Mouse (Mus musculus): Measurements from ENCODE around the gene Gm3629.
"Not testable (repeated sequence)": the region's sequence is repeated elsewhere in the genome, so short reads cannot be mapped to it uniquely, and the experiment has no call there.

- not testable (repeated sequence) for TF ChIP-seq POLR2A (IDR thresholded peaks at IDR 0.05; ENCODE audit: control insufficient read depth, extremely low read depth, insufficient read depth, low read length, poor library complexity); CTCF (IDR thresholded peaks at IDR 0.05; ENCODE audit: borderline replicate concordance, control insufficient read depth, extremely low read depth, insufficient read depth, low read length, poor library complexity)
Observed at GRCm38 (mm10) chr14:6604551-6604950, 14.1 kb upstream of the Gm3629 start.

Data from thymus, adult 2 months (tissue).